Mouse (Mus musculus) mouse embryonic stem cell (cell line): ENCODE results near the gene Gm28539.
"Not testable (repeated sequence)": the region's sequence is repeated elsewhere in the genome, so short reads cannot be mapped to it uniquely, and the experiment has no call there.

ENCODE experiments used
- in situ Hi-C, 2 experiments: fragments of 300-500 bp; cut with MboI; formaldehyde crosslinking; loops; 1 replicate in 1 of 2; 3 replicates in 1 of 2; pipeline ENCODE4 v1.14.3; 2019 to 2020; ENCODE audit warnings: low sequenced_read_pairs in 2 of 2, low pct_unique_long_range_greater_than_20kb in 1 of 2, mixed read lengths in 1 of 2; ENCODE audit not compliant: unreplicated experiment in 1 of 2

Gm28539 gene

DNA sequence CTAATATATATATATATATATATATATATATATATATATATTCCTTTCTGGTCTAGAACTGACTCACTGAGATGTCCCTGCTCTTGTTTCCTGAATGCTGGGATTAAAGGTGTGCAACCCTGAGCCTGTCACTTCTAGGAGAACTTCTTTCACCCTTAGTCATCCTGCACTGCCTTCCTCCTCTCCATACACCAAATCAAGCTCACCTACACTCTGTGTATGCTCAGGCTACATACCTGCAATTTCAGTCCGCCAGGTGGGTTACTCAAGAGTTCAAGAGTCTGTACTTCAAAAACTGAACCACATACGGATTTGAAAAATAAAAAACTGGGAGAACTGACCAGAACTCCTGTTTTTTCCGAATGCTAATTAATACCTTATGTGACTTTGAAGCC is 314 bp upstream of the Gm28539 start:
- in situ Hi-C loops: no loop called here

DNA sequence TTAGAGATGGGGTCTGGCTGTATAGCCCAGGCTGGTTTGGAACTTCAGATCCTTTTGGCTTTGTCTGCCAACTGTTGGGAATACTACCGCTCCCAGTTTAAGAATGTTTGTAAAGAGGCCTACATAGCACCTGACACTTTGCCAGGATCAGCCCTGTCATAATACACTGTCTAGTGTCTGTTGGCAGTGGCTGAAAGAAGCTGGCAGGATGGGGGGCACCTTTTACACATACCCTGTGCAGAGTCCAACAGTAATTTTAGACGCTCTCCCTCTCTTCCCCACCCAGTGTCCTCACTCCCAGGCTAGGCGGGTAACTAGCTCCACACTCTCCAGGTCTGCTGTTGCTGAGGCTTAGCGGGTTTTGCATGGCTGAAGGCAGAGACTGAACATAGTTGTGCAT is 2.0 kb downstream of the Gm28539 start:
- in situ Hi-C loops: no loop called here

DNA sequence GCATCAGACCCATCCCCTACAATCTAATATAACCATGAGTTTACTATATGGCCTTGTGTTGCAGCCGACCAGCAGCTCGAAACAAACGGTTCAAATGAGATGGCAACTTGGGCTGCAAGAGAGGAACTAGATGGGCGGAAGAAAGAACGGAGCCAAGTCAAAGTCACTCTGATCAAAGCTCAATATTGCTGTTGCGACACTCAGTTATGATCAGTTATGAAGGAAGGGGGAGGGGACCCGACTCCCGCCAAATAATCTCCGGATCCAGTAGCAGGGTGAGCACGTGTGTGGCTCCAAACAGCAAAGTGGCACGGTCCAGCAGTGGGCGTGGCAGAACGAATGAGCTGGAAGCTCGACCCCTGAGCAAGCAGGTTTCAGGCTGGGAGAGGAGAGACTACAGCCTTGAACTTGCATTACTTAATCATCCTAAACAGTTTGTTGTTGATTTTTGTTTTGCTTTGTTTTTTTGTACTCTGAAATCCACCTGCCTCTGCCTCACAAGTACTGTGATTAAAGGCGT is 10.0 kb downstream of the Gm28539 start:
- in situ Hi-C loops: no loop called here

DNA sequence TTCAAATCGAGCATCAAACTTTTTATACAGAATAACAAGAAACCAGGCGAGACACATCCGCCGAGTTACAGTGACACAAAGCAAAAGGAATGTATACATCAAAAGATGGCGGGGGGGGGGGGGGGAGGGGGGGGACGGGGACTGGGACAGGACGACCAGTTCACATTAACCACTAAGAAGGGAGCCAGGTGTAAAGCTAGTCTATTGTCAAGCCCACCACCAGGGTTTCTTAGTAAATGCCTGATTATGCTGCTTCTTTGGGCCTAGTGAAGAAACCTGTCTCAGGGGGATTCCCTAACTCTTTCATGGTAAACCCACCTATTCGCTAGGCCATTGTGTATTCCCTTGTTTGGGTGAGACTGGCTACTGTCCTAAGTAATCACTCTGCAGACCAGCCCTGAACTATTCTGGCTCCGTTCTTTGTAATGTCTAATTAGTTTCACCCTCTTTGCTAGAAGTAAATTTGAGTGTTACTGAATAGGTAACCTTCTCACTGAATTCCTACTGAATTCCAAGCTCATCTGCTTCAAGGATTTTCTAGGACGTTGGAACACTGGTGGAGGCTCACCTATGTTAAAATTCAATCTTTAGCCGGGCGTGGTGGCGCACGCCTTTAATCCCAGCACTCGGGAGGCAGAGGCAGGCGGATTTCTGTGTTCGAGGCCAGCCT is 13.3 kb downstream of the Gm28539 start:
- in situ Hi-C loops: not testable (repeated sequence)

DNA sequence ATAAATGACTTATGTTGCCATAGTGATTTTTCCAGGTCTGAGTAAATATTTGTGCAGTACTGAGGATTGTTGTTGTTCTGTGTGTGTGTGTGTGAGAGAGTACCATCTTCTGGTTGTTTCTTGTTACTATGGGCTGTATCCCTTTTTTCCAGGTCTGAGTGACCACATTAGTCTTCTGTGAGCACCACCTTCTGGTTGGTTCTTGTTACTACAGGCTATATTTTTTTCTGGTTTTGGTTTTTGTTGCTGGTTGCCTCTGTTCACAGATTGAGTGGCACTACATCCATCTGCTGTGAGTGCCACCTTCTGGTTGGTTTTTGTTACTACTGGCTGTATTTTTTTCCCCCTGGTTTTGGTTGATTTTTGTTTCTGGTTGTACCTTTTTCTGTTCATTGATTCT is 22.2 kb downstream of the Gm28539 start:
- in situ Hi-C loops: loop anchor here in 1 of 2 experiments (5.0 kb wide), 1 partner anchor 161 kb away; no protein-coding TSS in a partner anchor

DNA sequence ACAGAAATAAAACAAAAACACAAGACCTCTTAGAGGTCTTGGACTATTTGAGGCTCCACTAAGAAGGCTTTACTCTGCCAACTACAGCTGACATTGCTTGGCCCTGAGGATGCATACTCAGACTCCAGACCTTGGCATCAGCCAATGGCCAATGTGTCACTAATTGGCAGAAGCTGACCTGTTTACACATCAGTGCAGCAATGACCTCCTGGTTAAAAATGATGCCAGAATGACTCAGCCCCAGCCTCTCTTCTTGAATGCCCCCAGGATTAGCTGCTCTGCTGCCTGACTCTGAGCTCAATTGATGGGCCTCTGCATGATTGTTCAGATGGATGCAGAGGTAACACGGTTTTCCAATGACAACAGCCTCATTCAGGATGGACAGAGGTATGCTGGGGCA is 23.8 kb downstream of the Gm28539 start:
- in situ Hi-C loops: loop anchor here in 1 of 2 experiments (10.0 kb wide), 1 partner anchor 165 kb away; no protein-coding TSS in a partner anchor

DNA sequence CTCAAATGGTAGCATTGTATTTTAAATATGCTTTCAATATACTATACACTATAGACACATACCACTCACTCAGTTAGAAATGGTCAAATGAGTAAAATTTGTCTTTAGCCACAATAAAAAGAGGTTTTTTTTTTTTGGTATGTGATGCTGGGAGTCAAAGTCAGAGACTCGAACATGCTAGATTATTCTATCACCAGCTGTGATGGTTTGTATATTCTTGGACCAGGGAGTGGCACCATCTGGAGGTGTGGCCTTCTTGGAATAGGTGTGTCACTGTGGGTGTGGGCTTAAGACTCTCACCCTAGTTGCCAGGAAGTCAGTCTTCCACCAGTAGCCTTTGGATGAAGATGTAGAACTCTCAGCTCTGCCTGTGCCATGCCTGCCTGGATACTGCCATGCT is 34.1 kb downstream of the Gm28539 start:
- in situ Hi-C loops: not testable (repeated sequence)

DNA sequence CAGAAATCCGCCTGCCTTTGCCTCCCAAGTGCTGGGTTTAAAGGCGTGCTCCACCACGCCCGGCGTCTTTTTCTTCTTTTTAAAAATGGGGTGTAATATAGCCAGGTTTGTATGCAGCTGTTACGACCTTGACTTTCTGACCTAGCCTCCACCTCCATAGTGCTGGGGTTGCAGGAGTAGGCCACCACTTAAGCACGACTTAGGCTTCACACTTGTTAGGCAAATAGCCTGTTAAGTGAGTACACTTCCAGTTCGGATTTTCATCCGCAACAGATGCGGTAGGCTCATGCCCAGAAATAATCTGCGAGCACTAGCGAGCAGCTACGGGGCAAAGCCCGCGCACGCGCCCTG is 39.7 kb downstream of the Gm28539 start:
- in situ Hi-C loops: no loop called here

DNA sequence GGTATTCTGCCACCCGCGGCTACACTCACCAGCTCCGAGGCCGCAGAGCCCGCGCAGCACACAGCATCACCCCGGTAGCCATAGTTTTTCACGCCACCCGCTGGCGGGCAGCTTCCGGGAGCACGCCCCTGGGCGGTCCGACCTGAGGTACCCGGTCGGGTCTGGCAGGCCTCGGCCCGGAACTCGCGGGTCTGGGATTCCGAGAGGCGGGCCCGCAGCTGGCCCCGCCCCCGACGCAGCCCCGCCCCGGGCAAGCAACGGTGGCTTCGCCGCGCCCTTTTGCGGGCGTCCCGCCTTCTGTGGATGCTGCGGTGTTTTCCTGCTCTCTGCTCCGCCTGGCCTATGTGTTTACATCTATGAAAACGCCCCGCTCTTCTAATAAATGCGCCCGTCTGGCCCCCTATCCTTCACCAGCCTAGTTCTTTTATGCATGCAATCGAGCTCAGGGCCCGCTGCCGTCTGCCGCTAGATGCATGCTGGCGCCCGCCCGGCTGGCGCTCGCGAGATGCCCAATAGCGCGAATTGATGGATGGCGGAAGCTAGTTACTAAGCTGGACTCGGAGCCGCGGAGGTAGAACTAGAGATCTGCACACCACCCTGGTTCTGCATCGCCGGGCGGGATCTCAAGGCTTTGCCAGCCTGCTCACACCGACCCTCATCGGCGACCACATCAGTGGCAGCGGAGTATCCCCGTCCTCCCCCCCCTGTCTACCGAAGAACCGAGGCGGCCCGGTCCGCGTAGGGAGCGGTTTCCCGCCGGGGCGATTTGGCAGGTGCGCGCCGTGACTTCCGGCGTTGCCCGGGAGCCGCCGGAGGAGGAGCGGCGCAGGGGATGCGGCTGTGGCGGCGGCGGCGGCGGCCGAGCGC is 40.3 kb downstream of the Gm28539 start, which contains the start of the genes Mrpl40 and Hira:
Gene Mrpl40 (minus strand): TSS at position 421 of the 867 bp plus-strand sequence.
Gene Hira (plus strand): TSS at position 596 of the 867 bp plus-strand sequence.
- in situ Hi-C loops: no loop called here

DNA sequence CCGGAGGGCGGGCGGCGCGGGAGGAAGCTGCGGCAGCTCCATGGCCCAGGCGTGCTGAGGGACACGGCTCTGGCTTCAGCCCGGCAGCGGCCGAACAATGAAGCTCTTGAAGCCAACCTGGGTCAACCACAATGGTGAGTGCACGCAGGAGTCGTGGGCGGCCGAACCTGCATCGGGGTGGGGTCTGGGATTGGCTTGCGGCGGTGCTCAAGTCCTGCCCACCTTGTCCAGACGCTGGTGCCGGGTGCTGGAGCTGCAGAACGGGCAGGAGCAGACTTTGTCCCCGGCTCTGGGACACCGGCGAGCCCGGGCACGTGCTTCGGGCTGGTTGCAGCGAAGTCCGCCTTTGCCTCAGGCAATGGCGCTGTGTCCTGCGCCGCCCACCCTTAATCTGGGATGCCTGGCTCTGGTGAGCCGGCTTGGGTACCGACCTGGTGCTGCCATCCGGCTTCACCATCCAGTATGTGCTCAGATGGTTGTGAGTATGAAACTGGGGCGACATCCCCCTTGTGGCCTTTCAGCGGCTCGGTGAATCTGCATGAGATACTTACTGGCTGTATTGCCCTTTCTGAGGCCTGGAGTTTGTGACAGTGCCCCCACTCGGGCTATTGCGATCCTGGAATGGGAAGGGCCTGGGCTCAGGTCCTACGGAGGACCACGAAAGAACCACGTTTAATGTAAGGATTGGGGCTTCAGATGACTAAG is 41.2 kb downstream of the Gm28539 start:
- in situ Hi-C loops: no loop called here

DNA sequence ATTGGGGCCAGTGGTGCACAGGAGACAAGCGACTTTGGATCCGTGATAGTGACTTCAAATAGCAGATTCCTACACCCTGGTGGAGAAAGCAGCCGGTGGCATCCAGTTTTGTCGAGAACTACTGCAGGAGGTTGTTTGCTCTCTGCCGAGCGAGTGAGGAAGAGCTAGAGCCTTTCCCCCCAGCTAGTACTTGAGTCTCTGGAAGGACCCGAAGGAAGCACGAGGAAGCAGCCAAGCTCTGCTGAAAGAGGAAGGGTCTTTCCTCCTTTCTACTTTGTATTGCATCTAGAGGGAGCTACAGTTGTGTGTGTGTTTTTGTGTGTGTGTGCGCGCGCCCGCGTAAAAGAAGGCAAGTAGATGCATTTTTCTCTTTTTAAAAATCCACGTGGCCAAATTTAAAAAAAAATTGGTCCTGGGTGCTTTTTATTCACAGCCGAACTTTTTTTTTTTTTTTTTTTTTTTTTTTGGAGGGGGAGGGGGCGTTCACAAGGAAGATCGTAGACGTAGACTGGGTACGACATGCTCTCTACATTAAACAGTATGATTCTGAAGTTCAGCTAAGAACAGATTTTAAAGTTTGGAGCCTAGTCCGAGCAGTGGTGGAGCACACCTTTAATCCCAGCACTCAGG is 41.8 kb downstream of the Gm28539 start:
- in situ Hi-C loops: no loop called here

DNA sequence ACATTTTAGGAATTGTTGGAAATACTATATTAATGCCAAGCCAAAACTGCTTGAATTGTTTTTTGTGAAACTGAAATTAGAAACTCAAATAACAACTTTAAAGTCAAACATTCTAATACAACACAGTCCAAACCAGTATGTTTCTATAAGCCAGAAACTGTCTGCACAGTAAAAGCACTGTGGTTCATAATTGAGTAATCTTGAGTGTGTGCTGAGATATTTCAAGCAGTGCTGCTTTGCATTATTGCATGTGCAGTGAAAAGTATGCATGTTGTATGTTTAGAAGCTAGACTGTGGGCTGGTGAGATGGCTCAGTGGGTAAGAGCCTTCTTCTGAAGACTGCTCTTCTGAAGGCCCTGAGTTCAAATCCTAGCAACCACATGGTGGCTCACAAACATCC is 47.7 kb downstream of the Gm28539 start:
- in situ Hi-C loops: no loop called here

DNA sequence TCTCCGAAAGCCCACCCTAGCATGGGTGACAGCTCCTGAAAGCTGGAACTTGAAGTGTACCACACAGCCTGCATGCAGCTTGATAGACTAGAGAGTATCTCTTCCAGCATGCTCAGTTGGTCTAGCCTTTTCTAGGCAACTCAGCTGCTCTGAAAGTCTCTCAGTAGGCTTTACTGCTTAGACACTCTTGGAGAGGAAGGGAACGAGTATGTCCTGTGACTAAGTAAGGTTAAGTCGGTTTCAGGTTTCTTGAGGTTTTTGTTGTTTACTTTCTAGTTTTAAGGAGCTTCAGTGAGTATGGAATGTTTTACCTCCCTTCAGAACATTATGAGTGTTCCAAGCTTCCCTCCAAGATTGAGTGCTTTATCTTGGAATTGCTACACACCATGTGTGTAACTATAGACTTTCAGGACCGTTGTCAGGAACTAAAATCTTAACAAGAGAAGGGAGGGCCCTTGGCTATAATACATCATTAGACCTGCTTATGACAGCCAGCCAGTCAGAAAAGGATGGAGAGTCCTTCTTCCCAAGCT is 57.5 kb downstream of the Gm28539 start:
- in situ Hi-C loops: no loop called here

DNA sequence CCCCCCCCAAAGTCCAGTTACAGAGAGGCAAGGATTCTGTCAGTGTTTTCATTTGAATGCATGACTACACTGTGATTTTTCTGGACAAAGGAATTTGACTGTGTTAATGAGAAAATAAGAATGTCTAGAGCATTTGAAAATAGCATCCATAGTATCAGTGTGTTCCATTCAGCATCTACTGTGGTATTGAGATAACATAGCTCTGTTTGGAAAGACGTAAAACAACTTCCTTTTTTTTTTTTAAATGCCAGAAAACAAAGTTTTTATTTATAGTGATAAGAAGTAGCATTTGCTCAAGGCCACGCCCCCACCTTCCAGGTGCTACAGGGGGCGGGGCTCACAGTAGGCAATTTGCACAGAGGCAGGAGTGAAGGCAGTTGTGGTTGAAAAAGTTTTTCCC is 58.9 kb downstream of the Gm28539 start:
- in situ Hi-C loops: no loop called here

DNA sequence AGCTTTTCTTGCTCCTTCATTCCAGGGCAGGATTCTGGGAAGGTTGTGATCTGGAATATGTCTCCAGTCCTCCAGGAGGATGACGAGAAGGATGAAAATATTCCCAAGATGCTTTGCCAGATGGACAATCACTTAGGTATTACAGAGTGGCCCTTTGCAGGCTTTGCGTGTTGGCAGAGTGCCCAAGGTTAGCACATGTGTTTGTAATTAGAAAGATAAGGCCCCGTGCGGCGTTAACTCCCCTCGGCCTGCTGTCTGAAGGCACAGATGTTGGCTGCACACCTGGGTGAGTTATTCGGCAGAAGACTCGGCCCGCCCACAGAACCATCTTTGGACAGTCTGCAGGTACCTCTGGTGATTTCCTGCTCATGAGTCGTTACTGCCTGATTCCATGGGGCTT is 60.0 kb downstream of the Gm28539 start:
- in situ Hi-C loops: no loop called here

DNA sequence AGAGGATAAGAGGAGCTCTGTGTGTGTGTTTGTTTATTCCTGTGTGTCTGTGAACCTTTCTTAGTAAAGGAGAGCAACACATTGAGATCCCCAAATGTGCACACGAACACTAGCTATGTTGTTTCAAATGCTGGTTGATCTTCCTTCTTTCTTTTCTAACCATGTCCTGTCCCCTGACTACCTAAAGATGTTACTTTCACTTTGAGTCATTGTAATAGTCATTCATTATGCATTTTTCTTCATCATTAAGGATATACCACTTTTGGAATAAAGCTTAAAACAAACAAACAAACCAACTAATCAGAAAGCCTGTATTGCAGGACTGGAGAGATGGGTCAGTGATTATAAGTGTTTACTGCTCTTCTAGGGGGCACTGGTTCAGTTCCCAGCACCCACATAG is 69.3 kb downstream of the Gm28539 start:
- in situ Hi-C loops: no loop called here

DNA sequence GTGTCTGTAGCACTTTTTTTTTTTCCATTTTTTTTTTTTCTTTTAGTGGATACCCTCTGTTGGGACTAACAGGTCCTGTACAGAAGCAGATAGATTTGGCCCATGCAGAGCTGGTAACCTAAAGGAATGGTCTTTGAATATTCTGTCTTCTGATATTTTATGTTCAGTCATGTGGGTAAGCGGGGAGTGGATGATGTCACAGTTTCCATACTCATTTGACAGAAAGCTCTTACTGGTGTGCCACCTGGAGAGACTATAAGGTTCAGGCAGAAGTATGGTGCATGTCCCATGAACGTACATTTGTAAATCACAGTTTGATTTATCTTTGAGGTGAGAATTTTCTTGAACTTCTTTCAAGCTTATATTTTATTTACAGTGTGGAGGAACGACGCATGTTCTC is 79.7 kb downstream of the Gm28539 start:
- in situ Hi-C loops: no loop called here

DNA sequence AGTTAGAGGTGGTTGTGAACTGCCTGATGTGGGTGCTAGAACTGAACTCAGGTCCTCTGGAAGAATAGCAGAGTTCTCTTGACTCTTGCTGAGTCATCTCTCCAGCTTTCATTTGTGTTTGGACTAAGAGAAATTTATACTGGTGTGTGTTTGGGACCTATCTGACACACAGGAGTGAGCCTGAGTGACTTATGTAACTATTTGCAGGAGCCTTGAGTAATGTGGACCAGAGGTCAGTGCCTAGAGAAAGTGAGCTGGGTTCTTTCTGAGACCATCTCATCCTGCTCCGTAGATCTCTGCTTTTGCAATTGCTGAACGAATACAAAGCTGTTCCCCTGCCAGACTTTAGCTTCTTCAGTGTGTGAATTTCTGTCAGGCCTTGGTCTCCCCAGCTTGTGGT is 85.4 kb downstream of the Gm28539 start:
- in situ Hi-C loops: no loop called here
